Mouse (Mus musculus) bone marrow macrophage, adult 2 months (primary cell): ENCODE results near the gene Tpm4.

ENCODE experiments used
- CTCF ChIP-seq: IDR thresholded peaks from 2 replicates; pipeline ENCODE4 v1.5.1; 2012; ENCODE audit warnings: low read depth, mild to moderate bottlenecking, low read length, moderate library complexity
- POLR2A ChIP-seq: IDR thresholded peaks from 2 replicates; pipeline ENCODE4 v1.6.1; 2012; ENCODE audit warnings: mild to moderate bottlenecking, low read depth, low read length, borderline replicate concordance

DNA sequence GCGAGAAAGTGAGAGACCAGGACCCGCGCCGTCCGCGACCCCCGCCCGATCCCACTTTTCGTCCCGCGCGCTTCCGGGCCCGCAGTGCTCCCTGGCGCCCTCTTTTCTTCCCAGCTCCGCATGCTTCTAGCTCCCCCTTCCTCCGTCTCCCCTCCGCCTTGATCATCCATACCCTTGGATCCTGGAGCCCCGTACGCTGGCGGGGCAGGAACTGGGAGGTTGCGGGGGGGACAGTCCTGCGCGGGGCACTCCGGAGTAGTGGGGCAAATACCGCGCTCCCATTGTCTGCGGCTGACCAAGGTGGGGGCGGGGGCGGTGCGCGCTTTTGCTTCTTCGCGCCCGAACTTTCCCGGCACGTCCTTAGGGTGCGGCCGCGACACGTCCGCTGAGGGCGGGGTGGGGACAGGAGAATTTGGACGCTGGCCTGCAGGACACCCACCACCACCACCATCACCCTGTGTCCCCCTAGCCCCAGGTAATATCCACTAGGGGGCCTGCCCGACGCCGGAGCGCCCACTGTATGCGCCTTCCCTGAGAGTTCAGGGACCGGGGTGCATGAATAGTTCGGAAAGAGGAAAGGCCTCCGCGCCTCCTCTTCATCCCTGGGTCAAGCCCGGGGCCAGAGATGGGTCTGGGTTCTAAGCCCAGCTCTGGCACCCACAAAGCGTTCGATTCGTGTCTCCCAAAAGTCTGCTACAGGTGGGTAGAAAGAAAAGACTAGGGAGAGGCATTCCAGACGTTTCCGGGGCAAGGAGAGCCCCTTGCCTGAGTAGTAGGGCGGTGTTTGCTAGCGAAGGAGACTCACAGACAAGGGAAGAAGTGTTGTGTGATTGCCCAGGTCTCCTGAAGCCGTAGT is 899 bp downstream of the Tpm4 start:
- no peak; the same call in 1 of the 2 replicates for TF ChIP-seq CTCF
- TF ChIP-seq POLR2A = no peak
